Mouse (Mus musculus) small intestine, adult 2 months (tissue): ENCODE results near the gene Nae1.

ENCODE experiments used
- CTCF ChIP-seq: fragments of 200-500 bp; IDR thresholded peaks from 2 replicates; pipeline ENCODE4 v1.5.1; 2012; ENCODE audit warnings: low read depth, mild to moderate bottlenecking, control low read depth, inconsistent platforms, low read length, moderate library complexity, mixed read lengths; ENCODE audit not compliant: insufficient replicate concordance, insufficient read length; ENCODE audit errors: extremely low read depth
- POLR2A ChIP-seq: fragments of 200-500 bp; IDR thresholded peaks from 2 replicates; pipeline ENCODE4 v1.6.1; 2012; ENCODE audit warnings: low read depth, mild to moderate bottlenecking, control low read depth, inconsistent platforms, low read length, moderate library complexity

DNA sequence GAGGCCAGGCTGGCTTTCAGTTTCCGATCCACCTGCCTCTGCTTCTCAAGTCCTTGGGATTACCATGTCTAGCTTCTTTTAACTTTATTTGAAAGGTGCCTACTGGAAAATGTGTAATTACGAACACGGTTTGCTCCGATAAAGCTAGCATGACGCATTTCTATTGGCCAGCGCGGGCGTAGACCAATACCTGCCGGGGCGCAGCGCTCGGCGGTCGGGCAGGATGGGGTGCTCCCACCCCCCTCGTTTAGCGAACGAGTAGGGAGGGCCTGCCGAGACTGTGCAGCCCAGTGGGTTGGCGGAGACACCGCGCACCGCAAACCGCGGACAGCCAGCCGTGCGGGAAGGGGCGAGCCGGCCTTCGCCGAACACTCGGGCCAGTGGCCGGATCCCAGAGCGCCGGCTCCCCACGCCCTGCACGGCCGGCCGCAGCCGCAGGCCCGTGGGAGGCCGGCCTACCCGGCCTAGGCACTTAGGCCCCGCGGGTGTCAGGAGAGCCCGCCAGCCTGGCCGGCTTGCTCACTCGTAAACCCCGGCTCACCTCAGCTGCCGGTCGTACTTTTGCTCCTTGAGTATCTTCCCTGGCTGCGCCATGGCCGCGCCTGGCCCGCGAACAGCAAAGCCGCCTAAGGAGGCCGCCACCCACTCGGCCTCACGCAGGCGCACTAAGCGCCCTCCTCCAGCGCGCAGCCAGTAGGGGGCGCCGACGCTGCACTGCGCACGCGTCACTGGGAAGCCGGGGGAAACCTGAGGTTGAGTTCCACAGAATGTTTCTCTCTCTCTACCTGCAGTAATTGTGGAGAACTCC lies at the start of gene Nae1, which contains the start of gene Car7:
- TF ChIP-seq POLR2A, result peak; percentile 93
- TF ChIP-seq CTCF, result peak; percentile 96
